Mouse (Mus musculus) lung, adult 18-20 months (tissue): ENCODE measurements around the gene Scgb1b17.
"Not testable (repeated sequence)": the region's sequence is repeated elsewhere in the genome, so short reads cannot be mapped to it uniquely, and the experiment has no call there.

Experiments used
- DNase-seq, 2 experiments: peaks; one replicate each; pipeline ENCODE4 v3.0.0; 2022; ENCODE audit warnings: mixed read lengths in 2 of 2

The Scgb1b17 gene

GRCm38 (mm10) chr7:33063149-33063548 is at the start of gene Scgb1b17:
TSS of gene Scgb1b17 (plus strand) at chr7:33063449.
- DNase-seq: not testable (repeated sequence)

- not testable (repeated sequence) for DNase-seq
Observed at GRCm38 (mm10) chr7:33056461-33056860, 6.8 kb upstream of the Scgb1b17 start, which contains the start of gene Scgb2b17. TSS of gene Scgb2b17 (minus strand) at chr7:33056561.
